Mouse (Mus musculus) cortical plate, adult 2 months (tissue): Measurements from ENCODE around the gene Gp1ba. TPM values are rescaled to one million over a fixed set of nuclear protein-coding genes. Genes with fewer than 3 reads are reported as not detected.

Experiments
- H3K27ac ChIP-seq: fragments of 200-500 bp; 2 replicates; pipeline ENCODE4 v1.5.1; 2012; ENCODE audit warnings: low read length, control low read depth, inconsistent platforms; ENCODE audit not compliant: insufficient read depth
- H3K4me1 ChIP-seq: fragments of 200-500 bp; 2 replicates; pipeline ENCODE4 v1.6.1; 2011; ENCODE audit warnings: low read length; ENCODE audit not compliant: control insufficient read depth, insufficient read depth
- H3K4me3 ChIP-seq: fragments of 200-500 bp; 2 replicates; pipeline ENCODE4 v1.5.1; 2011; ENCODE audit warnings: mild to moderate bottlenecking, low read length, control low read depth; ENCODE audit not compliant: insufficient read depth
- CTCF ChIP-seq: fragments of 200-500 bp; IDR thresholded peaks from 2 replicates; pipeline ENCODE4 v1.5.1; 2011; ENCODE audit warnings: mild to moderate bottlenecking, control low read depth, low read length; ENCODE audit not compliant: insufficient read depth; ENCODE audit errors: extremely low read depth
- POLR2A ChIP-seq: fragments of 200-500 bp; IDR thresholded peaks from 2 replicates; pipeline ENCODE4 v1.6.1; 2011; ENCODE audit warnings: mild to moderate bottlenecking, low read length, control low read depth; ENCODE audit not compliant: insufficient read depth; ENCODE audit errors: extremely low read depth
- polyA plus RNA-seq: library from polyadenylated mRNA; depleted of rRNA; stranded (reverse); fragments of >200 nt; gene quantifications from 2 replicates; pipeline ENCODE4 v1.2.3, GENCODE M21; 2012

Gp1ba gene
- polyA plus RNA-seq, 1 experiment = not detected

DNA sequence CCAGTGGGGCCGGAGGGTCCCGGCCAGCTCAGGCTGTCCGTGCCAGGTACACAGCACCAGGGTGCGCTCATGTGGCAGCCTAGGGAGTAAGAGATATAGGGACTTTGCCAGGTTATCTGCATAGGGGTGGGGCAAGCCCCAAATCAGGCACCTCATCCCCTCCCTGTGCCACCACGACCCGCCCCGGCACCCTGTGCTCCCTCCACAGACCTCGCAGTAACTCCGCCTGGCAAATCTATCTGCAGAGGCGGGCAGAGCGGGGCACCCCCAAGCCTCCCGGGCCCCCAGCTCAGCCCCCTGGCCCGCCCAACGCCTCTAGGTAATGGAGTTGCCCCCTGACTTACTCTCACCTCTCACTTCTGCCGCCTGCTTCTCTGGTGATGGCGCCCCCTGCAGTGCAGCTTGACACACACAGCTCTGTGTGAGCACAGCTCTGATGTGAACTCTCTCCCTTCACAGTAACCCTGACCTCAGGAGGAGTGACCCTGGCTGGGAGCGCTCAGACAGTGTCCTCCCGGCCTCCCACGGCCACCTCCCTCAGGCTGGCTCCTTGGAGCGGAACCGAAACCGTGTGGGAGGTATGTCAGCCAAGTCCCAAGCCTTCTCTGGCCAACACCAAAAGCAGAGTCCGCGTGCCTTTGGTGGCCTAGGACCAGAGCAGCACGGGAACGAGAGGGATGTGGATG is 30.4 kb upstream of the Gp1ba start:
- no peak for TF ChIP-seq POLR2A
- peak; percentile 32; the same call in 1 of the 2 replicates for TF ChIP-seq CTCF
- no peak overlapping the region for H3K4me3 ChIP-seq
- no peaks in the 10 kb centered on the region for H3K4me1 ChIP-seq
- H3K27ac ChIP-seq = no peak overlapping the region

- H3K4me1 ChIP-seq = no peaks in the 10 kb centered on the region
- no peak overlapping the region for H3K27ac ChIP-seq
- H3K4me3 ChIP-seq = no peak overlapping the region
- no peak for TF ChIP-seq POLR2A
- 0 out of 2 replicates have a peak, but pooled peaks have one; percentile 1 for TF ChIP-seq CTCF
Measured at GRCm38 (mm10) chr11:70610752-70611151, 28.2 kb upstream of the Gp1ba start.

- Histone ChIP-seq H3K4me1 (no peaks in the 10 kb centered on the region), H3K27ac (no peak overlapping the region), H3K4me3 (no peak overlapping the region)
- 0 out of 2 replicates have a peak, but pooled peaks have one; percentile 12 for TF ChIP-seq CTCF
- TF ChIP-seq POLR2A = no peak
Measured at GRCm38 (mm10) chr11:70612505-70612904, 26.4 kb upstream of the Gp1ba start.

DNA sequence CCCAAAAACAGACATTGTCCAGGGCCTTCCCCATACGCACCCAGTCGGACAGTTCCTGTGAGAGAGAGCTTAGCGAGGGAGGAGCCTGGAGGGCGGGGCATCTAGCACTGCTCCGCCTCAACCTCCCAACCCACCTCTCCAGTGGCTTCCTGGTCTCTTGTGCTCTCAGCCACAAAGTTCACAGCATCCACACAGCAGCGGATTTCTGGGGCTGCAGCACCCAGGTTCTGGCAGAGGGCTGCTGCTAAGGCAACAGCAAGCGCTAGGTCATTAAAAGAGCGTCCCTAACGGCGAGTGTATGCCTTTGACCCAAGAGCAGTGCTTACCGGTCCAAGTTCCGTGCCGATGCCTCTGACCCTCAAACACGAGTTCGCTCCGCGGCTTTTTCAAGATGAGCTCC is 23.8 kb upstream of the Gp1ba start:
- no peaks in the 10 kb centered on the region for H3K4me1 ChIP-seq
- no peak overlapping the region for H3K27ac ChIP-seq
- no peak for TF ChIP-seq CTCF
- TF ChIP-seq POLR2A = 0 out of 2 replicates have a peak, but pooled peaks have one; percentile 5
- H3K4me3 ChIP-seq = no peak overlapping the region

DNA sequence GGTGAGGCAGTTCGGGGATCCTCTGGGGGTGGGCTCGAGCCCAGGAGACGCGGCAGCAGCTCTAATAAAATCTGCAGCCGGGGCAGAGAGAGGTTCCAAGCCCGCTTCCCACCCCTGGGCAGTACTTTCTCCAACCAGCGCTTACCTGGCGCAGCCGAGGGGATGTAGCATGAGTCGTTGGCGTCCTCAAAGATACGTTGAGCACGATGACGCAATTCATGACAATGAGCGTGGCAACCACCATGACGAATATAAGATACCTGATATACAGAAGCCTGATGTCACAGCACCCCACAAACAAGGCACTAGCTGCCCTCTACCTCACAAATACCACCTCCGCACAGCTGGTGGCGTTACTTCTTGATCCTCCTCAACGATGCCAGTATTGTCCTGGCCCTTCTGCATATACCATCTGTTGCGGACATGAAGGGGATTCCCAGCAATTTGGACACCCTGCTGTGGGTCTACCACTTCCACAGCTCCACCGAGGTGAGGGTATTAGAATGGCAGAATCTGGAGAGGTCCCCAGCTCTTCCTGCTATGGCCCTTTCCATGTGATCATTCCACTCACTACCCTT is 23.3 kb upstream of the Gp1ba start, which contains the start of gene 4930544D05Rik:
Gene 4930544D05Rik (plus strand): TSS at position 333 of the 578 bp plus-strand sequence.
- no peak for TF ChIP-seq CTCF
- TF ChIP-seq POLR2A = no peak
- no peak within 1 kb of the TSS for H3K27ac ChIP-seq
- no peaks in the 10 kb centered on the region for H3K4me1 ChIP-seq
- H3K4me3 ChIP-seq = no peak within 1 kb of the TSS

DNA sequence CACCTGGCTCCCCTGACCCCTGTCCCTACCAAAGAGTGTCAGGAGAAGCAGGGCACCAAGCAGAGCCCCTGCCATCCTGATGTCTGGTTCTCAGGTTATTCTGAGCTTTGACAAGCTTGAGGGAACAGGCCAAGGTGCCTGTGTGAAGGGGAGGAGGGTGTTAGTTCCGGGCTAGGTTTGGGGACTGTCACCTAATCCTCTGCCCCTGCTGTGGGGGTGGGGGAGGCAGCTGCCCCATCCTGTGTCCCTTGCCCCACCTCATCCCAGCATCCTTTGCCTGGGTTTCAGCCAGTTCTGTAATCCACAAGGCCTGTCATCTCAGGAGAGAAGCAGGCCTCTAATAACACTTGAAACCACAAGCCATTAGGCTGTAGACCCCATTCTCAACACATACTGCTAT is 19.8 kb upstream of the Gp1ba start, which contains the start of gene Chrne:
Gene Chrne (minus strand): TSS at position 116 of the 400 bp plus-strand sequence.
- Histone ChIP-seq H3K27ac (no peak within 1 kb of the TSS), H3K4me3 (no peak within 1 kb of the TSS), H3K4me1 (no peaks in the 10 kb centered on the region)
- TF ChIP-seq POLR2A (no peak), CTCF (no peak)

DNA sequence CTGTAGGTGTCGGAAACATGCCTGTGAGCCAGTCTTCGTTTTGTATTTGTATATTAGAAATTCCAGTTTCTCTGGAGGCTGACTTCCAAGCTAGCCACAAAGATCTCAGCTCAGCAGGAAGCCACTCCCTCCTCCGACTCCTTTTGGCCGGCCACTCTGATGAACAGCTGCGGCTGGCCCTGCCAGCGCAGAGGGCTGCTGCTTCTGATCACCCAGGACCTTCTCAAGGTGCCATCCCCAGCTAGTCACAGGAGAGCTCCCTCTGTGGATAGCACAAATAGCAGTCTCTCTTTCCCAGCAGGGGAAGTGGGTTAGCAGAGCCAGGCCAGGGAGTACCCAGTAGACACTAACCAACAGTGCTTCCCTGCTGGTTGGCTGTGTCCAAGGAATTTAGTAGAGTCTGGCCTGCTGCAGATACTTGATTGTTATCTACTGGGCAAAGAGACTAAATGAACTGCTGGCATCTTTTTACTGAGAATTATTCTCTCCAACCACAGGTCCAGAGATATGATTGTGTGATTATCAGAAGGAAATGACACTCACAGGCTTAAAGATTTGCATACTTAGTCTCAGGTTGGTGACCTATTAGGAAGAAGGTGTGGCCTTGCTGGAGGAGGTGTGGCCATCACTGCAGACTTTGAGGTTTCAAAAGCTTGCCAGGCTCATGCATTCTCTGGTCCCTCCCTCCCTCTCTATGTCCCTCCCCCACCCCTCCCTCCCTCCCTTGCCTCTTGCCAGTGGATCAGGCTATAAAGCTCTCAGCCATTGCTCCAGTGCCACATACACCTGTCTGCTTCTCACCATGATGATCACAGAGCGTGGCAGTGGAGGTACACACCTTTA is 16.7 kb upstream of the Gp1ba start:
- Histone ChIP-seq H3K4me3 (no peak overlapping the region), H3K27ac (no peak overlapping the region), H3K4me1 (no peaks in the 10 kb centered on the region)
- no peak for TF ChIP-seq POLR2A
- TF ChIP-seq CTCF = no peak

DNA sequence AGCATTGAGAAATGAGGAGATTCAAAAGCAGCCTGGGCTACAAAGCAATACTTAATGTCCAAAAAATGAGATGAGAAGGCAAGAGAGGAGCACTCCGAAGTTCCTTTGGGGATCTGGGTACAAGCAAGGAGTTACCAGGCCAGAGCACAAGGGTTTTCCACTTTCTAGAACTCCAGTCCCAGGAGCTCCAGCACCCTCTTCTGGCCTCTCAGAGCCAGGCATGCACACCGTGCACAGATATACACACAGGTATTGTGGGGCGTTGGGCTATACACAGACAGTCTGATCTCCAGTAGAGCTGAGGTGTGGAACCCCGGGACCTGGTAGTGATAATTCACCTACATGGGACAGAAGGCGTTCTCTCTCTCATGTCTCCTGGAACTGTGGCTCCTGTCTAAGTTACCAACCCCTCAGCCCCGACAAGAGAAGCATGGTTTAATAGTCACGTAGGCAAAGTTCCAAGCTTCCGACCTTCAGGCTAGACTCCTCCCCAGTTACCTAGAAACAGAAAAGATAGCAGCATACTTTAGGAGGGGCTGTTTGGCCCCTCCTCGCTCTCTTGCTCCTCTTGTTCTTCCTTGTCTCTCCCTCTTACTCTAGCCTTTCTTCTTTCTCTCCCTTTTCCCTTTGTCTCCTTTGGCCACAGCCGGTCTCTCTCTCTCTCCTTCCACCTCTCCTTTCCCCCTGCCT is 15.7 kb upstream of the Gp1ba start:
- H3K4me1 ChIP-seq = no peaks in the 10 kb centered on the region
- H3K4me3 ChIP-seq = no peak overlapping the region
- no peak overlapping the region for H3K27ac ChIP-seq
- TF ChIP-seq POLR2A (no peak), CTCF (peak; percentile 25)

DNA sequence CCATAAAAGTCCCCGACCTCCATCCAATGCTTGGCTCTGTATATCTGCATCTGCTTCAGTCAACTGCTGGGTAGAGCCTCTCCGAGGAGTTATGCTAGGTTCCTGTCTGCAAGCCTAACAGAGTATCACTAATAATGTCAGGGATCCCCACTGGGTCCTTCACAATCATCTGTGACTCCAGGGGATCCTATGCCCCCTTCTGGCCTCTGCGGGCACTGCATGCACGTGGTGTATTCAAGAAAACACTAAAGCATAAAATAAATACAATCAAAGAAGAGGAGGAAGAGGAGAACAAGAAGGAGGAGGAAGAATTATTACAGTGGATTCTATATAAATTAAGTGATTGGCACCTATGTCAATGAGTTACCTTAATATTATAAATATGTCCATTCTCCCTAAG is 13.4 kb upstream of the Gp1ba start:
- no peak overlapping the region for H3K27ac ChIP-seq
- no peaks in the 10 kb centered on the region for H3K4me1 ChIP-seq
- H3K4me3 ChIP-seq = no peak overlapping the region
- TF ChIP-seq CTCF = peak; percentile 62
- TF ChIP-seq POLR2A = no peak
